Mouse (Mus musculus) limb, embryonic 13.5 days (tissue): ENCODE results near the gene Tmem171. TPM values are rescaled to one million over a fixed set of nuclear protein-coding genes. Genes with fewer than 3 reads are reported as not detected.

Source experiments
- polyA plus RNA-seq: library from polyadenylated mRNA; unstranded; fragments of >200 nt; fragmentation: Nextera tagmentation; extraction: Ambion mirVana; gene quantifications from 2 replicates; pipeline ENCODE4 v1.2.1, GENCODE M21; 2015

The Tmem171 gene
- polyA plus RNA-seq, 1 experiment from 2014 or later: 0.34 TPM

Other genes starting within 250 kb of the Tmem171 start
- gene Gm10320, start 202.8 kb downstream of the Tmem171 start, polyA plus RNA-seq: 1.8 and 3.4 TPM in 2 replicates
- gene Tmem174, start 57.4 kb downstream of the Tmem171 start, polyA plus RNA-seq: not detected in 2 replicates
- 41.0 and 42.4 TPM in 2 replicates for gene Fcho2, start 120.6 kb upstream of the Tmem171 start, polyA plus RNA-seq
- gene Tnpo1, start 231.6 kb upstream of the Tmem171 start, polyA plus RNA-seq: 61.5 and 66.3 TPM in 2 replicates